Mouse (Mus musculus) v-Abl transformed pro-B cells (cell line): ENCODE results near the gene Kif2c.

ENCODE experiments used
- in situ Hi-C, 2 experiments: fragments of 400-800 bp; cut with MboI; formaldehyde crosslinking; loops; one replicate each; pipeline ENCODE4 v1.15.1; 2025; ENCODE audit not compliant: unreplicated experiment in 2 of 2

Gene Kif2c

DNA sequence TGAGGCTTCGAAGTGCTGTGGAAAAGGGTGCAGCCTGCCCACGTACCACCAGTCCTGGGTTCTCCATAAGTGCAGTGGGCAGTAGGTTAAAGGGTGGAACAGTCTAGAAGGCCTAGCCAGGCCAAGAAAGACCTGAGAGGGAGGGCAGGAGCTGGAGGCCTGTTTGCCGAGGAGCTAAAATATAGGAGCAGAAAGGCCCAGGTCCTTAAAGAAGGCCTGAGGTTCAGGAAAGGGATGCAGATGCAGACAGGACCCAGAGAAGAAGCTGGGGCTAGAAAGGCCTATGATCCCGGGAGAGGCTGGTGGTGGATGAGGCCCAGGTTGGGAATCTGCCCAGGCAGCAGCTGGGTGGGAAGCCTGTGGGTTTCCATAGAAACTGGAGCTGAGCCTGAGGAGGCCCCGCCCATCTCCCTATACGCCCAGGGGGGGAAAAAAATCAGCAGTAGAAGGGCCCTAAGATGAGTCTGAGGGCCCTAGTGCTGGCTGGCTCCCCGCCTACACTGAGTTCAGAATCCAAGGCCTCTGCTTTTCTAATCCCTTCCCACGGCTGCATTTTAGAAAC lies 57.0 kb downstream of the Kif2c start, which contains the start of gene Btbd19:
Gene Btbd19, minus strand, starts transcription at position 378 of the 562 bp plus-strand sequence.
- in situ Hi-C loops = loop anchor here in 1 of 2 experiments (25.0 kb wide), 2 partner anchors 413 to 988 kb away; partner anchors contain the start of genes Ccdc163, Mmachc and Tesk2

DNA sequence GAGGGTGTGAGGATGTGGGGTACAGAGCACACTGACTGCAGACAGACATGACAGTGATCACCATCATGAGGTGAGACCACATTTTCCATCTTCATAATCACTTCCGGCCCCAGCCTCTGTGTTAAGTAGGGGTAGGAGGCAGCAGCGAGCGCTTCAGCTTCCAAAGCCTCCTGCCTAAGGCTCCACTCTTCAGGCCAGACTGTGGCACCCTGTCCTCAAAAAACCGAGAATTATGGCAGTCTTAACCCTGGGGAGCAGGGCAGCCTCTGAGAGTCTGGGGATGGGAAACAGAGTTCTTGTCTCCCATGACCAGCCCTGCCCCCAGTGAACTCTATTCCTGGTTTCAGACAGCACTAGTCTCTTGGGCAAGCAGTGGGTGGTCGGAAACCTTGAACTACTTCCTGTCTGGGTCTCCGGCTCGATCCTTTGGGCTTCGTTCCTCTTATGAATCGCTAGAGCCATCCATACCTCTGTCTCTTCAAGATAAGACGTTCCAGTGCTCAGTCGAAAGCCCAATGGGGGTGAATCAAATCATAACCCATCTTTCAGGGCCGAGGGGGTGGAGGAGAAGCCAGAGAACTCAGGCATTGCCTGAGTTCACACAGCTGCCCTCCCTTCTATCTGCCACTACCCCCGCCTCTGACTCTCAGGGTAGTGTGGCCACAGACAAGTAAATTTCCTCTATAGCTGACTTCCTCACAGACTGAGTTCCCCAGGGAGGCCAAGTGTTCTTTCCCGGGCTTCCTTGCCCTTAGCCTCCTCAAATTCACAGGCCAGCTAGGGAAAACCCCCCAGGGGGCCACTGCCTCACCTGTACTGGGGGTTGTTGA lies 57.7 kb downstream of the Kif2c start:
- in situ Hi-C loops = loop anchor here in 1 of 2 experiments (25.0 kb wide), 2 partner anchors 412 to 987 kb away; partner anchors contain the start of genes Ccdc163, Mmachc and Tesk2

DNA sequence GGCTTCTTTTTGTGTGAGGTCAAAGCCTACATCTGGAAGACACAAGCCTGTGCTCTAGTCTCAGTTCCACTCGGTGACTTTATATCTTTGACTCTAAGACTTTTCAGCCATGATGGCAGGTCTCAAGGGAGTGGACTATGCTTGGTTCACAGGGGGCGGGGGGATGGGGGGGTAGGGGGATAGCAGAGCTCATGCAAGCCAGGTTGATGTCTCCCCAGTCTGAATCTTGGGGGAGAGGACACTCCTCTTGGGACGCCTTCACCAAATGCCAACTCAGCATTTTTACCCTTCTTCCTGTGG lies 58.3 kb downstream of the Kif2c start:
- in situ Hi-C loops = no loop called here

- in situ Hi-C loops = no loop called here
Measured at GRCm38 (mm10) chr4:117123546-117124217, 58.8 kb downstream of the Kif2c start.

- in situ Hi-C loops = no loop called here
Measured at GRCm38 (mm10) chr4:117122209-117122608, 60.2 kb downstream of the Kif2c start.

DNA sequence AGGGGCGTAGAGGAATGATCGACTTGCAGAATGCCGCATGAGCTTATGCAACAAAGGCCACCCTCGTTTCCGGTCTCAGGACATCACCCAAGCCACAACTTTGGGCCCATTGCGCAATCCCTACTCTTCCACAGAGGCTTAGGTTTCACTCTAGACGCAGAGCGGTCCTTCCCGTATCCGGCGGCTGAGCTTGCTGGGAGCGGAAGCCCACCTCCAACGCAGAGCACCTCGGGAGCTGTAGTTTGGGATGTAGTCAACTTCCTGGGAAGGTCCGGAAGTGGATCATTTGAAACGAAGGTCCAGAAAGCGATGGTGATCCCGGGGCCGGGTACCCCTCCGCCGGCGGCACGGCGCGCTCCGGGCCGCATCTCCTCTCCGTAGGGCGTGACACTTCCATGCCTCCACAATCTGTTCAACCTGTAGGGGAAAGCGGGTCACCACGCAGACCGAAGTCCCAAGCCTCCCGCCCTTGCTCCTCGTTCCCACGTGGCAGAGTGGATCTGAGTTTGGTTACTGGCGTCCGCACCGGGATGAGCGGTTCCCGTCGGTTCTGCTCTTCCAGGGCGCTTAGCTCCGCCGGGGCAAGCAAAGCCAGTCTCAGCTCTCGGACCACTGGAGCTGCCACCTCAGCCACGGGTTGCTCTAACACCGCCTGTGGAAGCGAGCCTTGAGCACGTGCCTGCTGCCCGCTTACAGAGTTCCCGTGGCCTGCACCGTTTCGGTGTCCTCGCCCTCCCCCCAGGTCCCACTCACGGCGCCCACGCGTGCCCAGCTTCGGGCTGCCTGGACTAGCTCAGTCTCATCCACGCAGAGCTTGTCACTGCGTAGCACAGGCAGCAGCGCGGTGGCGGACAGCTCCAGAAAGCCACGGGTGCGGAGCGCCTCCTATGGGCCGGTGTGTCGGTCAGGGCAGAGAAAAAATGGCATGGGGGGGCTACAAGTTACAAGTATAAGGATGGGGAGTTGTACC lies 61.7 kb downstream of the Kif2c start:
- in situ Hi-C loops = no loop called here

- in situ Hi-C loops = no loop called here
Measured at GRCm38 (mm10) chr4:117120052-117120444, 62.4 kb downstream of the Kif2c start.

GRCm38 (mm10) chr4:117119636-117120035 lies 62.8 kb downstream of the Kif2c start:
- in situ Hi-C loops = no loop called here

- in situ Hi-C loops = no loop called here
Measured at GRCm38 (mm10) chr4:117117931-117118330, 64.5 kb downstream of the Kif2c start.

GRCm38 (mm10) chr4:117115592-117115991 lies 66.8 kb downstream of the Kif2c start:
- in situ Hi-C loops = no loop called here

DNA sequence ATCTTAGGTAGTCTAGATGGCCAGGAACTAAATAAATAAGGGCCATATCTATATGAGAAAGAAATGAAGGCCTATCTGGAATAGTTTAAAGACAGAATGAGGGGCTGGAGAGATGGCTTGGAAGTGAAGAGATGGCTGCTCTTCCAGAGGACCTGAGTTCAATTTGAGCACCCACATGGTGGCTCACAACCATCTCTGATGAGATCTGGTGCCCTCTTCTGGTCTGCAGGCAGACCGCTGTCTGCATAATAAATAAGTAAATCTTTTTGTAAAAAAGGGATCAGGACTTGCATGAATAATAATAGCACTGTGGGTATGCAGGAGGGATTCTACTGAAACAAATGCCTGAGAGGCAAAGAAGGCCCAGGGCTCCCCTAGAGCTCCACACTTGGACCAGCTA lies 69.2 kb downstream of the Kif2c start:
- in situ Hi-C loops = no loop called here

DNA sequence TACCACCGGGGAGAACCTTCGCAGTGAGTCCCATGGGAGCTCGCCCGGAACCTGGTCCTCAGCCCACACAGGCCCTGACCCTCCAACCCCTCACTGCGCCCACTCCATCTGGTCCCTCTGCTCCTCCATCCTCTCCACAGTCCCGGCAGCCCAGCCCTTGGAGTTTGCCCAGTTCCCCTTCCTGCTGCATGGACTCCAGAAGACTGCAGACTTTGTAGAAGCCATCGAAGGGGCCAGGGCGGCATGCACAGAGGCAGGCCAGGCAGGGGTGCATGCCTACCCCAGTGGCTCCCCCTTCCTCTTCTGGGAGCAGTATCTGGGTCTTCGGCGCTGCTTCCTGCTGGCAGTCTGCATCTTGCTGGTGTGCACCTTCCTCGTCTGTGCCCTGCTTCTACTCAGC lies 71.5 kb downstream of the Kif2c start:
- in situ Hi-C loops = no loop called here

DNA sequence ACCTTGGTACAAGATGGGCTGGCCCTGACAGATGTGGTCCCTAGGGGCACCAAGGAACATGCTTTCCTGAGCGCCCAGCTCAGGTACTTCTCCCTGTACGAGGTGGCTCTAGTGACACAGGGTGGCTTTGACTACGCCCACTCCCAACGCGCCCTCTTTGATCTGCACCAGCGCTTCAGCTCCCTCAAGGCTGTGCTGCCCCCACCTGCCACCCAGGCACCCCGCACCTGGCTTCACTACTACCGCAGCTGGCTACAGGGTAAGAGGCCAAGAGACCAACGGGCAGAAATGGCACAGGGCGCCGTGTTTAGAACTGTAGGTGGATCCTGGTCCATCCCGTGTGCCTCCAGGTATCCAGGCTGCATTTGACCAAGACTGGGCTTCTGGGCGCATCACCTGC lies 72.2 kb downstream of the Kif2c start:
- in situ Hi-C loops = no loop called here
